Mouse (Mus musculus) left cerebral cortex, adult 2 months (tissue): ENCODE measurements around the gene Csk. TPM values are rescaled to one million over a fixed set of nuclear protein-coding genes. Genes with fewer than 3 reads are reported as not detected.

Experiments
- DNase-seq, 2 experiments: peaks; one replicate each; pipeline ENCODE4 v3.0.0; 2021 to 2022; ENCODE audit warnings: low spot score in 2 of 2, mixed read lengths in 1 of 2; ENCODE audit errors: extremely low spot score in 1 of 2
- H3K27ac ChIP-seq: fragments of 200-600 bp; 2 replicates; pipeline ENCODE4 v1.8.1; 2022
- H3K4me3 ChIP-seq: fragments of 200-600 bp; 2 replicates; pipeline ENCODE4 v1.8.1; 2022
- CTCF ChIP-seq: fragments of 200-600 bp; IDR thresholded peaks from 2 replicates; pipeline ENCODE4 v1.8.1; 2022; ENCODE audit warnings: antibody characterized with exemption, mild to moderate bottlenecking, moderate library complexity
- intact Hi-C: fragments of 180-260 bp; cut with DNase I; formaldehyde crosslinking; loops from one replicate; pipeline ENCODE4 v1.15.1; 2025
- long read RNA-seq, 2 experiments: library from polyadenylated mRNA; stranded (forward); transcript quantifications; one replicate each; pipeline ENCODE4 v2.0.0; 2021; ENCODE audit warnings: borderline mapping rate in 2 of 2
- total RNA-seq, 2 experiments: library from RNA; stranded (reverse); gene quantifications; 2 replicates each; pipeline ENCODE4 v1.2.3; 2021

Csk gene
- 10 to 100 TPM; 32.9 to 39.6 TPM for total RNA-seq
- long read RNA-seq, experiment 1, transcript Csk-201 (13 exons, 2,749 nt) = major isoform, 5 of 13 reads
- long read RNA-seq, experiment 1, partial matches to known transcripts = 7 of 13 reads
- long read RNA-seq, experiment 1, other reads (novel, unspliced or antisense) = 1 of 13 reads
- long read RNA-seq, experiment 2, transcript Csk-201 (13 exons, 2,749 nt) = major isoform, 8 of 16 reads
- long read RNA-seq, experiment 2, partial matches to known transcripts = 7 of 16 reads
- long read RNA-seq, experiment 2, other reads (novel, unspliced or antisense) = 1 of 16 reads

DNA sequence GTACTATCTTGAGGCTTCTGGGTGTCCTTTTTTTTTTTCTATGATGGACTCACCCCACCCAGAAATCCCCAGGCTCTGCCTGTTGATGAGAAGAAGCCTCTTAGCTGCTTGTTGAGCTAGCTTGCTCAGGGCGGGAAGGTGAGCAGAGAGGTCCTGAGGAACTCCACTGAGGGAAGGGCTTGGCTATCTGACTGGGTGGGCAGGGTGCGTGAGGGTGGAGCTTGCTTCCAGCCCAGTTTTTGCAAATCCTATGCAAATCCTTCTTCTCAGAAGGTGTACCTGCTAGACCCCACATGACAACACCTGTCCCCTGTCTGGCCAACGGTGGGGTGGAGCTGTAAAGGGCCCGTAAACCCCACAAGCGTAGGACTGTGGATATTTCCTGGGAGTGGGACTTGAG, at the start of gene Csk:
TSS of gene Csk (minus strand) at position 349 of the 400 bp plus-strand sequence.
- intact Hi-C loops = no loop called here
- no peak for DNase-seq
- H3K4me3 ChIP-seq = no peak within 1 kb of the TSS
- H3K27ac ChIP-seq = no peak within 1 kb of the TSS
- TF ChIP-seq CTCF = no peak

DNA sequence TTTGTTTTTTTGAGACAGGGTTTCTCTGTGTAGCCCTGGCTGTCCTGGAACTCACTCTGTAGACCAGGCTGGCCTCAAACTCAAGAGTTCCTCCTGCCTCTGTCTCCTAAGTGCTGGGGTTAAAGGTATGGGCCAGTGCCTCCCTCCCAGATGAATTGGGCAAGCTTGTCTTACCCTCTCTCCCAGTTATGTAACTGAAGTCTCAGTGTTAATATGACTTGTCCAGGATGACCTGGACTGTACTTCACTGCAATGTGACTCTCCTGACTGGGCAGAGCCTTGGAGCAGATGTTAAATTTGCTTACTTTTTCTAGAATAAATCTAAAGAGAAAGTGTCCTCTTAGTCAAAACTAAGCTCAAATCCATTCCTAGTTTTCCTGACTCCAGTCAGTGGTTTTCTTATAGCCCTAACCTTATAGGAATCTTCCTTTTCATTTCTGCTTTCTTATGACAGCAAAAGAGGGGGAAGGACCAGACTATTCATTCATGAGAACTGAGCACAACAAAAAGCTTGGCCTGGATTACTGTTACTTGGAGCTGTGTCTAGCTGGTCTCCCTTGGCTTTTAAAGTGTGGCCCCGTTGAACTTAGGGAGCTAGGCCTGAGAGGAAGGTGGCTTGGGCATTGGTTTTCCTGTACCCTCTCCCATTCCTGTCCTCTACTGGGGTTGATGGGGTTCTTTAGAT, 45.2 kb upstream of the Csk start:
- H3K27ac ChIP-seq = no peak overlapping the region
- H3K4me3 ChIP-seq = no peak overlapping the region
- intact Hi-C loops = no loop called here
- no peak for TF ChIP-seq CTCF
- no peak for DNase-seq

- no peak overlapping the region for H3K4me3 ChIP-seq
- TF ChIP-seq CTCF = no peak
- DNase-seq = no peak
- intact Hi-C loops = no loop called here
- no peak overlapping the region for H3K27ac ChIP-seq
Observed at GRCm38 (mm10) chr9:57697380-57697779, 43.9 kb upstream of the Csk start.

GRCm38 (mm10) chr9:57696380-57697285, 43.2 kb upstream of the Csk start:
- Histone ChIP-seq H3K27ac (peak overlapping the region; percentile 61), H3K4me3 (peak overlapping the region; percentile 63)
- TF ChIP-seq CTCF = no peak; the same call in 1 of the 2 replicates
- intact Hi-C loops = no loop called here
- peak; percentile 70 to 79 for DNase-seq

DNA sequence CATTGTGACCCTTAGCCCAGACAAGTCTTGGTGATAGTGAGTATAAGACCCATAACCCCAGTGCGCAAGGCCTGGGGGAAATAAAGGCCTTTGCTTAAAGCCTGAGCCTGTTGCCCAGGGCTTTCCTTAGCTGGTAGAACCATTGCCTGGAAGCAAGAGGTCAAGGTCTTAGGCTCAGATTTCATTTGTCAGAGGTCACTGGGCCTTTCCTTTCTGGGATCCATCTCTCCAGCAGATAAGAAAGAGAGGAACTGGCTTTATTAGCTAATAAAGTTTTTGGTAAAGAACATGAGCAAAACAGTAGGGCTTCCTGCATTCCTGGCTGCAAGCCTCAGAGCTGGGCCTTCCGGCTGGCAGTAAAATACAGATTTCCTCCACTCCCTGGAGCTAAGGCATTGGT, 40.7 kb upstream of the Csk start:
- intact Hi-C loops = no loop called here

DNA sequence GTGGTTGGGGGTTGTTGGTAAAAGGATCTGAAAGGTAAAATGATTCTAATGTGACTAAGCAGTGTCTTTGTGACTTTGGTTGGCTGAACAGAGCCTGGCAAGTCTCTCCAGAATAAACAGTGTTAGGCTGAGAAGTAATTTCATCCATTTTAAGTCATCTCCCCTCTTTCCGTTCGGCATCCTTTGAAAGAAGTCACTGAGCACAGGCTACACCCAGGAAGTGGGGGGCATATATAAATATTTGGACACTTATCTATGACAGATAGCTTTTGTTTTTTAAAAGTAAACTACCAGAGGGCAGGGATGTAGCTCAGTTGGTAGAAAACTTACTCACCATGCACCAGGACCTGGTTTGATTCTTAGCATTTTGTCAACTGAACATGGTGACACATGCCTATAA, 35.2 kb upstream of the Csk start:
- intact Hi-C loops = no loop called here
- Histone ChIP-seq H3K27ac (no peak overlapping the region), H3K4me3 (no peak overlapping the region)
- TF ChIP-seq CTCF = no peak
- DNase-seq = no peak

More for the DNA sequence above, 40.7 kb upstream of the Csk start:
- Histone ChIP-seq H3K27ac (no peak overlapping the region), H3K4me3 (no peak overlapping the region)
- no peak for TF ChIP-seq CTCF
- no peak for DNase-seq

DNA sequence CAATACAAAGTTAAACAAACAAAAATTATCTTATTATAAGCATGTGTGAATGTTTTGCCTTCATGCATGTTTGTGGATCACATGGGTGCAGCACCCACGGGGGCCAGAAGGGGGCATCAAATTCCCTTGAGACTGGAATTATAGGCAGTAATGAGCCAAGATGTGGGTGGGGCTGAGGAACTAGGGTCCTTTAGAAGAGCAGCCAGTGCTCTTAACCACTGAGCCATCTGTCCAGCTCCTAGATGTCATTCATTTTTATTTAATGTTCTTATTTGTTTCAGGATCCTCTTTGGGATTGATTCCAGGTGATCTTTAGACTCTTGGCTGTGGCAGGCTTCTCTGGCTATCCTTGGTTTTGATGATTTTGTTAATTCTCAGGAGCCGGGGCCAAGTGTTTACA, 34.7 kb upstream of the Csk start:
- TF ChIP-seq CTCF = peak; percentile 18
- intact Hi-C loops = no loop called here
- DNase-seq = no peak
- Histone ChIP-seq H3K27ac (no peak overlapping the region), H3K4me3 (no peak overlapping the region)

- DNase-seq = no peak
- H3K27ac ChIP-seq = no peak within 1 kb of the TSS
- no peak for TF ChIP-seq CTCF
- intact Hi-C loops = no loop called here
- H3K4me3 ChIP-seq = no peak within 1 kb of the TSS
Observed at GRCm38 (mm10) chr9:57687751-57688150, 34.3 kb upstream of the Csk start, which contains the start of gene Cyp1a1. Gene Cyp1a1, plus strand, starts transcription at chr9:57687928.

- H3K27ac ChIP-seq = no peak overlapping the region
- no peak for TF ChIP-seq CTCF
Observed at GRCm38 (mm10) chr9:57686011-57686410, 32.6 kb upstream of the Csk start.

GRCm38 (mm10) chr9:57683520-57683919, 30.1 kb upstream of the Csk start, which contains the start of gene Cyp1a2:
Gene Cyp1a2, minus strand, starts transcription at chr9:57683703.
- no peak for TF ChIP-seq CTCF
- Histone ChIP-seq H3K27ac (no peak within 1 kb of the TSS), H3K4me3 (no peak within 1 kb of the TSS)
- intact Hi-C loops = no loop called here
- no peak for DNase-seq

More at GRCm38 (mm10) chr9:57686011-57686410, 32.6 kb upstream of the Csk start:
- no peak overlapping the region for H3K4me3 ChIP-seq
- DNase-seq = no peak
- intact Hi-C loops = no loop called here

DNA sequence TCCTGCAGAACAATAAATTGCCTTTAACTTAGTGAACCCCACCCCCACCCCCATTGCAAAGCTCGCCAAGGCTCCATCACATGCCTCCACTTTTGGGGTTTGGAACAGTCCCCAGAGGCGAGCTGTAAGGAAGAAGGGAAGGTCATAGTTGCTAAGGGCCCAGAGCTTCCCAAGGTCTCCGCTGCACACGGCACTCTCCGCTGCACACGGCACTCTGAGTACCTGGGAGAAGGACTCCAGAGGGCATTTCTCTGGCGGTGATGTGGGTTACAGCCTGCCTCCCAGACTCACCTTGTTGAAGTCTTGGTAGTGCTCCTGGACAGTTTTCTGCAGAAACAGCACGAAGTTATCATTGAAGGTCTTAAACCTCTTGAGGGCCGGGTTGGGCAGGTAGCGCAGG, 28.0 kb upstream of the Csk start:
- no peak overlapping the region for H3K27ac ChIP-seq
- no peak overlapping the region for H3K4me3 ChIP-seq
- no peak for DNase-seq
- intact Hi-C loops = no loop called here
- TF ChIP-seq CTCF = no peak

DNA sequence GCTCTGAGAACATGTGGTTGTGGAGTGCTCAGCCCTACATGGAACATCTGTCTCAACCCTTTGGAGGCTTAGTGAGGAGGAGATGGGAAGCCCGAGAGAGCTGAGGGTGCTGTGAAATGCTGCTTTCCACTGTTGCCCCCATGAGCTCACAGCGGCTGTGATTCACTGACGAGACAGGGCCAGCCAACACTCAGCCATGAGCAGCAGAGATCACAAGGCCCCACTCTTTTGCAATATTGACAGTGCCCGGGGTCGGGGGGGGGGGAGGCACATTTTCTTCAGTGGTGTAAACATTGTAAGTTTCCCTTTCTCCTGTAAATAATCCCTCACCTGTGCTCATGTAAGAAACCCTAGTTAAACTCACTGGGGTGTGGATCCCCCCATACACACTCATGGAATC, 18.1 kb upstream of the Csk start:
- no peak for TF ChIP-seq CTCF
- Histone ChIP-seq H3K4me3 (no peak overlapping the region), H3K27ac (no peak overlapping the region)
- intact Hi-C loops = no loop called here
- DNase-seq = no peak
